Mouse (Mus musculus): ENCODE measurements around the gene Cd81.

- TF ChIP-seq MYOG (IDR thresholded peaks at IDR 0.05; ENCODE audit: control insufficient read depth, extremely low read depth, insufficient read length) = no peak
- TF ChIP-seq CTCF (IDR thresholded peaks at IDR 0.05; ENCODE audit: control insufficient read depth, insufficient read depth, insufficient read length) = no peak
- no peak for TF ChIP-seq MAX (IDR thresholded peaks at IDR 0.05)
Observed at GRCm38 (mm10) chr7:143008996-143009665, 43.4 kb upstream of the Cd81 start.

Measured in C2C12 (cell line).